Mouse (Mus musculus) liver, adult 2 months (tissue): ENCODE results near the gene Gm45140.

Source experiments
- CTCF ChIP-seq: fragments of 200-500 bp; IDR thresholded peaks from 2 replicates; pipeline ENCODE4 v1.5.1; 2011; ENCODE audit warnings: low read depth, low read length, control low read depth
- POLR2A ChIP-seq: fragments of 200-500 bp; IDR thresholded peaks from 2 replicates; pipeline ENCODE4 v1.6.1; 2011; ENCODE audit warnings: low read length, control low read depth; ENCODE audit not compliant: insufficient read depth; ENCODE audit errors: extremely low read depth

- TF ChIP-seq CTCF (no peak), POLR2A (no peak)
These were observed 6.0 kb upstream of the Gm45140 start for GRCm38 (mm10) chr6:87841635-87842034.
